Mouse (Mus musculus) kidney, embryonic 16.5 days (tissue): ENCODE measurements around the gene Spon1. TPM values are rescaled to one million over a fixed set of nuclear protein-coding genes. Genes with fewer than 3 reads are reported as not detected.

Experiments used
- ATAC-seq: fragments of 200-750 bp; cut with Nextera tagmentation; 2 replicates; pipeline ENCODE4 v1.8.0; 2017; ENCODE audit warnings: moderate TSS enrichment; ENCODE audit not compliant: low FRiP score, low TSS enrichment
- H3K27ac ChIP-seq: fragments of 300-500 bp; sonication (generic); 2 replicates; pipeline ENCODE4 v1.5.1; 2014; ENCODE audit warnings: low read length
- H3K27me3 ChIP-seq: fragments of 300-500 bp; sonication (generic); 2 replicates; pipeline ENCODE4 v1.6.1; 2014; ENCODE audit warnings: low read length, control low read depth, mixed read lengths; ENCODE audit not compliant: insufficient read depth
- H3K36me3 ChIP-seq: fragments of 300-500 bp; sonication (generic); 2 replicates; pipeline ENCODE4 v1.6.1; 2014; ENCODE audit warnings: low read length, control low read depth, mixed read lengths; ENCODE audit not compliant: insufficient read depth
- H3K4me1 ChIP-seq: fragments of 300-500 bp; sonication (generic); 2 replicates; pipeline ENCODE4 v1.6.1; 2014; ENCODE audit warnings: low read length, control low read depth, mixed read lengths; ENCODE audit not compliant: insufficient read depth
- H3K4me2 ChIP-seq: fragments of 300-500 bp; sonication (generic); replicated peaks from 2 replicates; pipeline ENCODE4 v1.6.1; 2014; ENCODE audit warnings: low read depth, low read length
- H3K4me3 ChIP-seq: fragments of 300-500 bp; sonication (generic); 2 replicates; pipeline ENCODE4 v1.5.1; 2014; ENCODE audit warnings: mild to moderate bottlenecking, low read length
- H3K9ac ChIP-seq: fragments of 300-500 bp; sonication (generic); replicated peaks from 2 replicates; pipeline ENCODE4 v1.6.1; 2014; ENCODE audit warnings: low read length
- H3K9me3 ChIP-seq: fragments of 300-500 bp; sonication (generic); 2 replicates; pipeline ENCODE4 v1.6.1; 2016; ENCODE audit warnings: low read length, control low read depth
- WGBS: fragments of 180-500 bp; shearing (Covaris S2); extraction: QIAGEN DNeasy Blood & Tissue Kit; methylation state at CpG from one replicate; pipeline ENCODE4 v1.1.7; 2014; 5-methylcytosine and 5-hydroxymethylcytosine counted together
- polyA plus RNA-seq: library from polyadenylated mRNA; unstranded; fragments of >200 nt; fragmentation: Nextera tagmentation; extraction: Ambion mirVana; gene quantifications from 2 replicates; pipeline ENCODE4 v1.2.1, GENCODE M21; 2015

Gene Spon1
- polyA plus RNA-seq, 1 experiment from 2014 or later = 13.7 TPM

- no peaks in the 10 kb centered on the region for H3K4me1 ChIP-seq
- H3K27me3 ChIP-seq = no peaks in the 10 kb centered on the region
- H3K9ac ChIP-seq = no peak overlapping the region
- 0 out of 2 replicates have a peak, but pooled peaks cover 3% of the 10 kb centered on the region for H3K9me3 ChIP-seq
- ATAC-seq = no peak
- H3K36me3 ChIP-seq = no peaks in the 10 kb centered on the region
- H3K4me2 ChIP-seq = no peak overlapping the region
- 40% methylated on average over 4 of the region's 4 CpGs for WGBS
- H3K4me3 ChIP-seq = no peak overlapping the region
- H3K27ac ChIP-seq = no peak overlapping the region
Observed at GRCm38 (mm10) chr7:113850389-113850788, 84.6 kb downstream of the Spon1 start.

GRCm38 (mm10) chr7:113855396-113855795 lies 89.6 kb downstream of the Spon1 start:
- Histone ChIP-seq H3K9ac (no peak overlapping the region), H3K4me2 (no peak overlapping the region), H3K36me3 (no peaks in the 10 kb centered on the region), H3K4me3 (no peak overlapping the region), H3K27ac (no peak overlapping the region), H3K4me1 (no peaks in the 10 kb centered on the region), H3K27me3 (no peaks in the 10 kb centered on the region), H3K9me3 (0 out of 2 replicates have a peak, but pooled peaks cover 3% of the 10 kb centered on the region)
- WGBS = 75% methylated on average over 4 of the region's 4 CpGs
- no peak for ATAC-seq

GRCm38 (mm10) chr7:113856067-113856466 lies 90.3 kb downstream of the Spon1 start:
- WGBS = 51% methylated on average over 3 of the region's 3 CpGs

DNA sequence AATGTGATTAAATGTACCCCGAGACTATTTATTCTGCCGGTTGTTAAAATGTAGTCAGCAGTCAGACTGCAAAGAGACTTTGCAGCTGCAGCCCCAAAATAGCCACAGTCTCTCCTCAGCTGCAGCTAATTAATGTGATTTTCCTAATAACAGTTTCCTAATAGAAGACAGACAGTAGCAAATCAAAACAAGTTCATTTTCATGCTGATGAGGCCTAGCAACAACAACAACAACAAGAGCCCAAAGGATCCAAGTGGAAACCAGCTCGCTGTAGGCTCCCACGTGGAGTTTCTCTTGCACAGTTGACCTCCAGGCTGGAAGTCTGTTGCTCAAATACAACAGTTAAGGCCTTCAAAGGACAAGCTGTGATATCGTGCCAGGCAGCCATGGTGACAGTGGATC lies 93.7 kb downstream of the Spon1 start:
- WGBS = 55% methylated on average over 5 of the region's 5 CpGs
- ATAC-seq = peak; percentile 31; the same call in 1 of the 2 replicates

More at GRCm38 (mm10) chr7:113856067-113856466, 90.3 kb downstream of the Spon1 start:
- H3K9ac ChIP-seq = no peak overlapping the region
- no peak for ATAC-seq
- no peak overlapping the region for H3K4me3 ChIP-seq
- H3K36me3 ChIP-seq = no peaks in the 10 kb centered on the region
- no peaks in the 10 kb centered on the region for H3K4me1 ChIP-seq
- H3K9me3 ChIP-seq = 0 out of 2 replicates have a peak, but pooled peaks cover 3% of the 10 kb centered on the region
- no peak overlapping the region for H3K4me2 ChIP-seq
- no peak overlapping the region for H3K27ac ChIP-seq
- H3K27me3 ChIP-seq = no peaks in the 10 kb centered on the region

GRCm38 (mm10) chr7:113861964-113862363 lies 96.2 kb downstream of the Spon1 start:
- Histone ChIP-seq H3K27me3 (no peaks in the 10 kb centered on the region), H3K4me3 (no peak overlapping the region), H3K4me2 (no peak overlapping the region), H3K4me1 (no peaks in the 10 kb centered on the region), H3K27ac (no peak overlapping the region), H3K36me3 (no peaks in the 10 kb centered on the region), H3K9ac (no peak overlapping the region), H3K9me3 (no peaks in the 10 kb centered on the region)
- WGBS = 89% methylated on average over 4 of the region's 4 CpGs
- no peak for ATAC-seq

More for the DNA sequence above, 93.7 kb downstream of the Spon1 start:
- no peaks in the 10 kb centered on the region for H3K4me1 ChIP-seq
- H3K27ac ChIP-seq = 0 out of 2 replicates have a peak overlapping the region, but pooled peaks have one; percentile 7
- H3K9me3 ChIP-seq = 0 out of 2 replicates have a peak, but pooled peaks cover 3% of the 10 kb centered on the region
- no peak overlapping the region for H3K4me2 ChIP-seq
- no peak overlapping the region for H3K9ac ChIP-seq
- no peaks in the 10 kb centered on the region for H3K27me3 ChIP-seq
- no peak overlapping the region for H3K4me3 ChIP-seq
- no peaks in the 10 kb centered on the region for H3K36me3 ChIP-seq

DNA sequence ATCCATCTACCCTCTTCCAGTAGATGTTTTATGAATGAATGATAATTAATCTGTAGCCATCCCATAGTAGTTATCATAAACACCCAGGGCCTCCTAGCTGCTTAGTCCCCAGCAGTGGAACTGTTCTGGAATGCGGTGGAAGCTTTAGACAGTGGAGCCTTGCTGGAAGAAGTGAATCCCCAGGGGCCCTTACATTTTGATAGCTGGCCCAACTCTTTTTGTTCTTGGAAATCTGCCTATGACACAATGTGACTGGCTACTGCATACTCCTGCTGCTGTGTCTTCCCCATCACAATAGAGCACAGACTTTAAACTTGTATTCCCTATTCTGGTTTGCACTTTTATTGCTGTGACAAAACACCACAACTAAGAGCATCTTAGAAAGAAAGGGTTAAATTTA lies 107.0 kb downstream of the Spon1 start:
- H3K9me3 ChIP-seq = no peaks in the 10 kb centered on the region
- WGBS = 75% methylated on average over 1 of the region's 1 CpGs
- no peak overlapping the region for H3K9ac ChIP-seq
- no peak overlapping the region for H3K4me3 ChIP-seq
- no peak overlapping the region for H3K27ac ChIP-seq
- H3K27me3 ChIP-seq = no peaks in the 10 kb centered on the region
- ATAC-seq = no peak
- H3K4me1 ChIP-seq = no peaks in the 10 kb centered on the region
- no peaks in the 10 kb centered on the region for H3K36me3 ChIP-seq
- no peak overlapping the region for H3K4me2 ChIP-seq

GRCm38 (mm10) chr7:113877451-113877850 lies 111.7 kb downstream of the Spon1 start:
- H3K4me2 ChIP-seq = no peak overlapping the region
- no peak overlapping the region for H3K9ac ChIP-seq
- H3K27ac ChIP-seq = no peak overlapping the region
- H3K9me3 ChIP-seq = no peaks in the 10 kb centered on the region
- 83% methylated on average over 4 of the region's 4 CpGs for WGBS
- no peak overlapping the region for H3K4me3 ChIP-seq
- H3K4me1 ChIP-seq = no peaks in the 10 kb centered on the region
- H3K36me3 ChIP-seq = no peaks in the 10 kb centered on the region
- no peaks in the 10 kb centered on the region for H3K27me3 ChIP-seq
- no peak for ATAC-seq

GRCm38 (mm10) chr7:113877926-113878325 lies 112.1 kb downstream of the Spon1 start:
- H3K9ac ChIP-seq = no peak overlapping the region
- WGBS = 80% methylated on average over 5 of the region's 5 CpGs
- H3K27ac ChIP-seq = no peak overlapping the region
- H3K9me3 ChIP-seq = no peaks in the 10 kb centered on the region
- H3K36me3 ChIP-seq = no peaks in the 10 kb centered on the region
- ATAC-seq = no peak
- no peak overlapping the region for H3K4me2 ChIP-seq
- H3K4me1 ChIP-seq = no peaks in the 10 kb centered on the region
- H3K27me3 ChIP-seq = no peaks in the 10 kb centered on the region
- no peak overlapping the region for H3K4me3 ChIP-seq

DNA sequence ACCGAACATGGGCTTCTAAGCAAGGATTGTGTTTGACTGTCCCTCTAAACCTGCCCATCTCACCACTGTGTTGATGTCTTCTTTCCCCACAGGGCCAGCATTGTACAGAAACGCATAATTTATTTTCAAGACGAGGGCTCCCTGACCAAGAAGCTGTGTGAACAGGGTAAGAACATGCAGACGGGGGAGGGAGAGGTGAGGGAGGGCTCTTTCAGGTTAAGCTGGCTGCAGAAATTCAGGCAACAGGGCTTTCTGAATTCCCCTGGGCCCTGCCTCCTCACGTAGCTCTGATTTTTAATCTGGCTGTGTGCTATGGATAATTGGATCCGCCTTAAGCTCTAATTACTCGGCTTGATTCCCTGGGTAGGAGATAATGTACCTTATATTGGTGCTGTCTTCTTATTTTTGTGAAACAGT lies 113.3 kb downstream of the Spon1 start:
- no peaks in the 10 kb centered on the region for H3K27me3 ChIP-seq
- 69% methylated on average over 7 of the region's 7 CpGs for WGBS
- H3K36me3 ChIP-seq = no peaks in the 10 kb centered on the region
- H3K4me1 ChIP-seq = no peaks in the 10 kb centered on the region
- H3K4me2 ChIP-seq = no peak overlapping the region
- no peak for ATAC-seq
- no peak overlapping the region for H3K27ac ChIP-seq
- H3K9ac ChIP-seq = no peak overlapping the region
- H3K9me3 ChIP-seq = no peaks in the 10 kb centered on the region
- H3K4me3 ChIP-seq = no peak overlapping the region

GRCm38 (mm10) chr7:113880021-113880420 lies 114.2 kb downstream of the Spon1 start:
- no peaks in the 10 kb centered on the region for H3K27me3 ChIP-seq
- H3K4me3 ChIP-seq = no peak overlapping the region
- H3K9me3 ChIP-seq = no peaks in the 10 kb centered on the region
- no peaks in the 10 kb centered on the region for H3K4me1 ChIP-seq
- H3K4me2 ChIP-seq = no peak overlapping the region
- WGBS = 83% methylated on average over 3 of the region's 3 CpGs
- no peaks in the 10 kb centered on the region for H3K36me3 ChIP-seq
- H3K9ac ChIP-seq = no peak overlapping the region
- H3K27ac ChIP-seq = no peak overlapping the region
- ATAC-seq = no peak
